16 mouse cellular contexts compared by ENCODE assay signal in genomic region chr5:124022365-124022764, GRCm38 (mm10). TPM values are rescaled to one million over a fixed set of nuclear protein-coding genes. Genes with fewer than 3 reads are reported as not detected.
DNase-seq lines count a peak whose midpoint lies in the region; ATAC-seq and TF ChIP-seq lines count a peak whose summit lies in the region.
"Had no signal": no experiment of that assay in that cellular context is flagged by ENCODE, and none has a peak within 500 bp of the region (broad histone marks: within the 10 kb centered on the region; RNA-seq: fewer than 3 reads in every experiment).

No protein-coding gene starts in this region.

- no peak for DNase-seq in hindbrain, embryonic 10.5 days (ENCODE audit: low spot score)
- no peak for DNase-seq in hindbrain, embryonic 14.5 days (ENCODE audit: low spot score)
- DNase-seq in 416B (ENCODE audit: low read depth) (peak; percentile 53), MEL (ENCODE audit: low read depth, low spot score) (peak; percentile 81)
- DNase-seq in liver, embryonic 13.5 days, result no peak
- DNase-seq in cerebellum, postnatal 4 days (ENCODE audit: low spot score in 2 of 2), result no peak
- DNase-seq in adrenal gland, adult 8-10 months, result no peak
- DNase-seq: cerebellum, postnatal 14 days; gastrocnemius, postnatal 25 days; kidney, adult 18-20 months; thymus, postnatal 4 days had no signal

- ATAC-seq in hindbrain, embryonic 14.5 days (ENCODE audit: low FRiP score), result no peak
- no peak for ATAC-seq in liver, embryonic 13.5 days (ENCODE audit: low read depth)
- ATAC-seq in intestine, embryonic 16.5 days, result no peak
- ATAC-seq: forebrain, embryonic 15.5 days had no signal

- peak; percentile 75 to 79 for TF ChIP-seq EP300 in MEL (IDR thresholded peaks at IDR 0.05; ENCODE audit: low read depth in 1 of 2, low read length in 2 of 2)

- H3K27ac ChIP-seq in hindbrain, embryonic 10.5 days, result peak overlapping the region; percentile 35; the same call in 1 of the 2 replicates
- no peak overlapping the region for H3K27ac ChIP-seq in hindbrain, embryonic 14.5 days
- H3K27ac ChIP-seq in MEL (ENCODE audit: control insufficient read depth, low read depth, low read length), result peak overlapping the region; percentile 94
- peak overlapping the region; percentile 82 for H3K27ac ChIP-seq in liver, embryonic 13.5 days
- no peak overlapping the region for H3K27ac ChIP-seq in intestine, embryonic 16.5 days (ENCODE audit: low read length)
- H3K27ac ChIP-seq: forebrain, embryonic 15.5 days; limb, embryonic 12.5 days had no signal

- TF ChIP-seq CTCF in MEL (IDR thresholded peaks at IDR 0.05 in 2 of 3, conservative IDR thresholded peaks at IDR 0.05 in 1 of 3; ENCODE audit: control insufficient read depth in 1 of 3, insufficient read depth in 1 of 3, low read depth in 2 of 3, low read length in 3 of 3, poor library complexity in 1 of 3, severe bottlenecking in 1 of 3), result no peak

- no peak overlapping the region for H3K4me2 ChIP-seq in hindbrain, embryonic 14.5 days (replicated peaks)
- H3K4me2 ChIP-seq in liver, embryonic 13.5 days, result peak overlapping the region; percentile 63
- no peak overlapping the region for H3K4me2 ChIP-seq in intestine, embryonic 16.5 days (ENCODE audit: low read depth, low read length)
- H3K4me2 ChIP-seq: embryonic facial prominence, embryonic 13.5 days; forebrain, embryonic 15.5 days; limb, embryonic 12.5 days; midbrain, embryonic 11.5 days had no signal

- no peaks in the 10 kb centered on the region for H3K27me3 ChIP-seq in hindbrain, embryonic 10.5 days (ENCODE audit: insufficient read depth, poor library complexity, severe bottlenecking)
- H3K27me3 ChIP-seq in hindbrain, embryonic 14.5 days (ENCODE audit: control insufficient read depth, insufficient read depth, low read length), result no peaks in the 10 kb centered on the region
- no peaks in the 10 kb centered on the region for H3K27me3 ChIP-seq in MEL (ENCODE audit: control insufficient read depth in 1 of 2, insufficient read depth in 2 of 2, low read length in 2 of 2)
- H3K27me3 ChIP-seq in liver, embryonic 13.5 days, result no peaks in the 10 kb centered on the region
- no peaks in the 10 kb centered on the region for H3K27me3 ChIP-seq in intestine, embryonic 16.5 days (replicated peaks; ENCODE audit: control insufficient read depth, insufficient read depth, low read length)
- H3K27me3 ChIP-seq: embryonic facial prominence, embryonic 13.5 days; forebrain, embryonic 15.5 days; limb, embryonic 12.5 days had no signal

- TF ChIP-seq POLR2A in MEL (IDR thresholded peaks at IDR 0.05; ENCODE audit: control insufficient read depth in 1 of 2, insufficient read depth in 1 of 2, low read depth in 1 of 2, low read length in 2 of 2, poor library complexity in 1 of 2), result peak in 1 of 2 experiments; percentile 54; a peak in 2 of 4 replicates

- WGBS in hindbrain, embryonic 10.5 days, result 83% methylated on average over 7 of the region's 7 CpGs
- WGBS in hindbrain, embryonic 14.5 days, result 83% methylated on average over 7 of the region's 7 CpGs
- 8% methylated on average over 7 of the region's 7 CpGs for WGBS in liver, embryonic 13.5 days (ENCODE audit: insufficient replicate concordance)
- 75% methylated on average over 7 of the region's 7 CpGs for WGBS in intestine, embryonic 16.5 days

- peaks cover 87% of the 10 kb centered on the region for H3K79me2 ChIP-seq in MEL (ENCODE audit: control insufficient read depth, insufficient read depth, low read length, poor library complexity)

- H3K4me1 ChIP-seq in hindbrain, embryonic 10.5 days (replicated peaks), result peaks cover 89% of the 10 kb centered on the region
- H3K4me1 ChIP-seq in hindbrain, embryonic 14.5 days (replicated peaks; ENCODE audit: control insufficient read depth, insufficient read depth, low read length), result peaks cover 54% of the 10 kb centered on the region
- peaks cover 35 to 71% of the 10 kb centered on the region in 2 experiments for H3K4me1 ChIP-seq in MEL (ENCODE audit: control insufficient read depth in 1 of 2, insufficient read depth in 2 of 2, low read length in 2 of 2)
- H3K4me1 ChIP-seq in liver, embryonic 13.5 days (replicated peaks), result peaks cover 99% of the 10 kb centered on the region
- H3K4me1 ChIP-seq in intestine, embryonic 16.5 days (ENCODE audit: control insufficient read depth, insufficient read depth, low read length), result peaks cover 31% of the 10 kb centered on the region

- no peaks in the 10 kb centered on the region for H3K9me3 ChIP-seq in hindbrain, embryonic 10.5 days
- no peaks in the 10 kb centered on the region for H3K9me3 ChIP-seq in hindbrain, embryonic 14.5 days (ENCODE audit: control insufficient read depth, low read length)
- no peaks in the 10 kb centered on the region for H3K9me3 ChIP-seq in MEL (replicated peaks; ENCODE audit: insufficient read depth, low read length)
- no peaks in the 10 kb centered on the region for H3K9me3 ChIP-seq in liver, embryonic 13.5 days (replicated peaks)
- H3K9me3 ChIP-seq in intestine, embryonic 16.5 days (ENCODE audit: control insufficient read depth, low read length), result no peaks in the 10 kb centered on the region
- H3K9me3 ChIP-seq: embryonic facial prominence, embryonic 13.5 days; forebrain, embryonic 15.5 days; limb, embryonic 12.5 days had no signal

- no peak for TF ChIP-seq RAD21 in MEL (IDR thresholded peaks at IDR 0.05; ENCODE audit: low read depth, low read length)

- H3K9ac ChIP-seq in hindbrain, embryonic 14.5 days, result no peak overlapping the region
- H3K9ac ChIP-seq in MEL (ENCODE audit: control insufficient read depth, low read depth, low read length, poor library complexity, severe bottlenecking), result peak overlapping the region; percentile 73
- peak overlapping the region; percentile 67 for H3K9ac ChIP-seq in liver, embryonic 13.5 days
- H3K9ac ChIP-seq in intestine, embryonic 16.5 days (ENCODE audit: low read depth, low read length), result no peak overlapping the region
- H3K9ac ChIP-seq: embryonic facial prominence, embryonic 13.5 days; forebrain, embryonic 15.5 days; limb, embryonic 12.5 days had no signal

- H3K4me3 ChIP-seq in hindbrain, embryonic 10.5 days, result no peak overlapping the region
- no peak overlapping the region for H3K4me3 ChIP-seq in hindbrain, embryonic 14.5 days (replicated peaks; ENCODE audit: low read length)
- H3K4me3 ChIP-seq in MEL (ENCODE audit: control insufficient read depth in 1 of 2, insufficient read depth in 1 of 2, low read depth in 2 of 2, low read length in 2 of 2), result peak overlapping the region; percentile 18 to 35; a peak in 3 of 4 replicates
- peak overlapping the region; percentile 25; the same call in 1 of the 2 replicates for H3K4me3 ChIP-seq in liver, embryonic 13.5 days (replicated peaks)
- H3K4me3 ChIP-seq in intestine, embryonic 16.5 days (ENCODE audit: low read length), result no peak overlapping the region
- H3K4me3 ChIP-seq: embryonic facial prominence, embryonic 13.5 days; forebrain, embryonic 15.5 days; limb, embryonic 12.5 days had no signal

- H3K36me3 ChIP-seq in hindbrain, embryonic 10.5 days, result peaks cover 50% of the 10 kb centered on the region
- H3K36me3 ChIP-seq in hindbrain, embryonic 14.5 days (replicated peaks; ENCODE audit: control insufficient read depth, insufficient read depth), result no peaks in the 10 kb centered on the region; the same call in 1 of the 2 replicates
- H3K36me3 ChIP-seq in MEL (ENCODE audit: control insufficient read depth in 1 of 2, insufficient read depth in 2 of 2, low read length in 2 of 2), result peaks cover 3 to 69% of the 10 kb centered on the region in 2 experiments
- peaks cover 30% of the 10 kb centered on the region for H3K36me3 ChIP-seq in liver, embryonic 13.5 days
- H3K36me3 ChIP-seq in intestine, embryonic 16.5 days (ENCODE audit: control insufficient read depth, insufficient read depth, low read length), result no peaks in the 10 kb centered on the region
- H3K36me3 ChIP-seq: forebrain, embryonic 15.5 days had no signal

TF ChIP-seq in MEL, 35 proteins besides CTCF, POLR2A, EP300 and RAD21 (continues in another document):
- TF ChIP-seq JUND (IDR thresholded peaks at IDR 0.05; ENCODE audit: low read depth, low read length), result no peak; the same call in 1 of the 2 replicates
- no peak for TF ChIP-seq POLR2AphosphoS5 (IDR thresholded peaks at IDR 0.05; ENCODE audit: borderline replicate concordance, low read depth, low read length)
- no peak for TF ChIP-seq USF1 (IDR thresholded peaks at IDR 0.05; ENCODE audit: low read depth, low read length)
- peak; percentile 74 for TF ChIP-seq ETS1 (IDR thresholded peaks at IDR 0.05; ENCODE audit: low read depth, low read length)
- peak; percentile 47; the same call in 1 of the 2 replicates for TF ChIP-seq BHLHE40 (IDR thresholded peaks at IDR 0.05; ENCODE audit: borderline replicate concordance, low read depth, low read length)
- TF ChIP-seq USF2 (IDR thresholded peaks at IDR 0.05; ENCODE audit: borderline replicate concordance in 1 of 2, insufficient read depth in 1 of 2, low read depth in 1 of 2, low read length in 2 of 2), result no peak
- TF ChIP-seq MAZ (IDR thresholded peaks at IDR 0.05; ENCODE audit: low read depth, low read length), result peak; percentile 70; the same call in 1 of the 2 replicates
- TF ChIP-seq GATA1 (IDR thresholded peaks at IDR 0.05; ENCODE audit: low read depth, low read length), result peak; percentile 81
- no peak for TF ChIP-seq NRF1 (IDR thresholded peaks at IDR 0.05; ENCODE audit: insufficient read depth, low read depth, low read length, poor library complexity, severe bottlenecking)

RNA-seq across cellular contexts. Expression of gene Vps37b, which starts 9.7 kb away (rescaled TPM):
- 57.5 and 71.8 TPM in 2 replicates for polyA plus RNA-seq in hindbrain, embryonic 10.5 days (2016; fragmentation: Nextera tagmentation; extraction: Ambion mirVana)
- 59.5 and 61.7 TPM in 2 replicates for polyA plus RNA-seq in hindbrain, embryonic 14.5 days (2014; fragmentation: Nextera tagmentation; extraction: Ambion mirVana)
- 27.4 and 28.6 TPM in 2 replicates for total RNA-seq in MEL (2012; rRNA removed)
- 10 to 100 TPM in 1 of 2 experiments, not detected in 1; 66.0 TPM for polyA plus RNA-seq in MEL (2012; ENCODE audit: insufficient read depth in 1 of 2, insufficient read length in 2 of 2, low read depth in 1 of 2, low replicate concordance in 2 of 2, missing spikeins in 1 of 2)
- polyA plus RNA-seq in liver, embryonic 13.5 days (2015; fragmentation: Nextera tagmentation; extraction: Ambion mirVana), result 16.1 and 18.0 TPM in 2 replicates
- 25.7 and 27.1 TPM in 2 replicates for polyA plus RNA-seq in intestine, embryonic 16.5 days (2015; fragmentation: Nextera tagmentation; extraction: Ambion mirVana)
- total RNA-seq in adrenal gland, adult 8-10 months (2022), result 100 to 1,000 TPM in 1 of 4 experiments, 10 to 100 TPM in 3; 76.1 to 101 (median 91.9) TPM

RNA-seq across cellular contexts. Expression of gene Hip1r, which starts 48.9 kb away (rescaled TPM):
- polyA plus RNA-seq in hindbrain, embryonic 10.5 days (2016; fragmentation: Nextera tagmentation; extraction: Ambion mirVana), result 12.2 and 12.5 TPM in 2 replicates
- polyA plus RNA-seq in hindbrain, embryonic 14.5 days (2014; fragmentation: Nextera tagmentation; extraction: Ambion mirVana), result 22.4 and 27.9 TPM in 2 replicates
- total RNA-seq in MEL (2012; rRNA removed), result 14.9 and 16.6 TPM in 2 replicates
- 10 to 100 TPM in 1 of 2 experiments, not detected in 1; 31.6 TPM for polyA plus RNA-seq in MEL (2012; ENCODE audit: insufficient read depth in 1 of 2, insufficient read length in 2 of 2, low read depth in 1 of 2, low replicate concordance in 2 of 2, missing spikeins in 1 of 2)
- polyA plus RNA-seq in liver, embryonic 13.5 days (2015; fragmentation: Nextera tagmentation; extraction: Ambion mirVana), result 11.3 and 12.9 TPM in 2 replicates
- polyA plus RNA-seq in intestine, embryonic 16.5 days (2015; fragmentation: Nextera tagmentation; extraction: Ambion mirVana), result 33.8 and 34.8 TPM in 2 replicates
- 10 to 100 TPM; 13.2 to 29.8 (median 22.8) TPM for total RNA-seq in adrenal gland, adult 8-10 months (2022)

Comparison
In these comparisons a context has a peak if more than half of its experiments do, and no peak if none do; other contexts are left out.
1. H3K27ac ChIP-seq: peak in hindbrain, embryonic 10.5 days (single experiment), MEL (single experiment) and liver, embryonic 13.5 days (single experiment); none in hindbrain, embryonic 14.5 days (single experiment) and intestine, embryonic 16.5 days (single experiment).
2. DNase-seq: peak in 416B (single experiment) and MEL (single experiment); none in hindbrain, embryonic 10.5 days (single experiment), hindbrain, embryonic 14.5 days (single experiment), liver, embryonic 13.5 days (single experiment), cerebellum, postnatal 4 days (0 of 2) and adrenal gland, adult 8-10 months (single experiment).
3. H3K4me3 ChIP-seq: peak in MEL (2 of 2) and liver, embryonic 13.5 days (single experiment); none in hindbrain, embryonic 10.5 days (single experiment), hindbrain, embryonic 14.5 days (single experiment) and intestine, embryonic 16.5 days (single experiment).
4. H3K9ac ChIP-seq: peak in MEL (single experiment) and liver, embryonic 13.5 days (single experiment); none in hindbrain, embryonic 14.5 days (single experiment) and intestine, embryonic 16.5 days (single experiment).